In genomic region chr14:76332336-76332703, GRCm38 (mm10) we compare ENCODE assay signal across 12 mouse cellular contexts.
"Had no signal": no experiment of that assay in that cellular context is flagged by ENCODE, and none has a peak within 500 bp of the region (broad histone marks: within the 10 kb centered on the region; RNA-seq: fewer than 3 reads in every experiment).

No protein-coding gene starts in this region.

- H3K4me2 ChIP-seq: limb, embryonic 13.5 days; liver, embryonic 15.5 days; stomach, embryonic 15.5 days had no signal

- DNase-seq: kidney, adult 11 months; kidney, postnatal 10 days; kidney, postnatal 4 days; lung, postnatal 14 days; right cerebral cortex, postnatal 14 days; thymus, postnatal 36 days had no signal

- H3K9ac ChIP-seq: limb, embryonic 13.5 days; liver, embryonic 15.5 days; lung, embryonic 15.5 days; stomach, embryonic 15.5 days had no signal

- H3K4me1 ChIP-seq: limb, embryonic 13.5 days; liver, embryonic 15.5 days; lung, embryonic 15.5 days; stomach, embryonic 15.5 days had no signal

- H3K4me3 ChIP-seq: layer of hippocampus, adult 2 months; limb, embryonic 13.5 days; liver, embryonic 15.5 days; lung, embryonic 15.5 days; stomach, embryonic 15.5 days had no signal

- H3K36me3 ChIP-seq: limb, embryonic 13.5 days; liver, embryonic 15.5 days; lung, embryonic 15.5 days; stomach, embryonic 15.5 days had no signal

- H3K27me3 ChIP-seq: limb, embryonic 13.5 days; liver, embryonic 15.5 days; lung, embryonic 15.5 days; stomach, embryonic 15.5 days had no signal

- H3K9me3 ChIP-seq: limb, embryonic 13.5 days; liver, embryonic 15.5 days; lung, embryonic 15.5 days; stomach, embryonic 15.5 days had no signal

- H3K27ac ChIP-seq: layer of hippocampus, adult 2 months; limb, embryonic 13.5 days; liver, embryonic 15.5 days; lung, embryonic 15.5 days; macrophage; stomach, embryonic 15.5 days had no signal
